Mouse (Mus musculus) kidney, postnatal 36 days (tissue): Measurements from ENCODE around the gene RPS10-NUDT3.
"Not testable (repeated sequence)": the region's sequence is repeated elsewhere in the genome, so short reads cannot be mapped to it uniquely, and the experiment has no call there.

ENCODE experiments used
- DNase-seq, 2 experiments: peaks; one replicate each; pipeline ENCODE4 v3.0.0; 2021 to 2022; ENCODE audit warnings: mixed read lengths in 2 of 2

The RPS10-NUDT3 gene

DNA sequence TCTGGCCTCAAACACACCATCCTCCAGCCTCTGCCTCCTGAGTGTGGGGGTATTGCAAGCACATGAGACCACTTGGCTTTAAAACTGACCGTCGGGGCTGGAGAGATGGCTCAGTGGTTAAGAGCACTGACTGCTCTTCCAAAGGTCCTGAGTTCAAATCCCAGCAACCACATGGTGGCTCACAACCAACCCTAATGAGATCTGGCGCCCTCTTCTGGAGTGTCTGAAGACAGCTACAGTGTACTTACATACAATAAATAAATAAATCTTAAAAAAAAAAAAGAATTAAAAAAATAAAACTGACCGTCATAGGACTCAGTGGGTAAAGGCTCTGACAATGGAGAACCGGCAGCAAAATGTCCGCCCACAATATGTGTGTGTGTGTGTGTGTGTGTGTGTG lies 4.8 kb upstream of the RPS10-NUDT3 start:
- not testable (repeated sequence) for DNase-seq

DNA sequence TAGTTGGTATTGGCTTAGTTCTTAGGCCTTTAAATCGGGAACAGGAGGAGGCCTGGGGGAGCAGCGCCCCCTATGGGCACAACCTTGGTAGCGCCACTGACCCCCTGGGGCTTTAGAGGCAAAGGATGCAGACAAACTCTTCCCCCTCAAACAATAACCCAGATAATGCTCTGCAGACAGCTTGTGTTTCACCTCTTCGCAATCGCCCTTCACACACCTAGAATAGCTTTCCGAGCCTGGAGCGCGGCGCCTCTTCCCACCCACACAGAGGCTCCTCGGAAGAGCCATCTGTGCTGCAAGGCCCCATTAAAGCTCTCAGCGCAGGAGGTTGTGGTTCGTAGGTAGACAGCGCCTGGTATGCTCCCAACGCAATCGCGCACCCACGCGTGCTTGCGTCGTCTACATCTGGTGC lies 3.9 kb upstream of the RPS10-NUDT3 start:
- peak in 1 of 2 experiments; percentile 42 for DNase-seq

- DNase-seq = peak; percentile 23 to 49
These were observed 2.3 kb upstream of the RPS10-NUDT3 start for GRCm38 (mm10) chr17:27637333-27637732.

- DNase-seq = no peak
These were observed 1.4 kb upstream of the RPS10-NUDT3 start, which contains the start of gene Rps10 for GRCm38 (mm10) chr17:27636132-27637020. Gene Rps10, minus strand, starts transcription at chr17:27636669.

- not testable (repeated sequence) for DNase-seq
These were observed 517 bp upstream of the RPS10-NUDT3 start for GRCm38 (mm10) chr17:27635575-27635903.

DNA sequence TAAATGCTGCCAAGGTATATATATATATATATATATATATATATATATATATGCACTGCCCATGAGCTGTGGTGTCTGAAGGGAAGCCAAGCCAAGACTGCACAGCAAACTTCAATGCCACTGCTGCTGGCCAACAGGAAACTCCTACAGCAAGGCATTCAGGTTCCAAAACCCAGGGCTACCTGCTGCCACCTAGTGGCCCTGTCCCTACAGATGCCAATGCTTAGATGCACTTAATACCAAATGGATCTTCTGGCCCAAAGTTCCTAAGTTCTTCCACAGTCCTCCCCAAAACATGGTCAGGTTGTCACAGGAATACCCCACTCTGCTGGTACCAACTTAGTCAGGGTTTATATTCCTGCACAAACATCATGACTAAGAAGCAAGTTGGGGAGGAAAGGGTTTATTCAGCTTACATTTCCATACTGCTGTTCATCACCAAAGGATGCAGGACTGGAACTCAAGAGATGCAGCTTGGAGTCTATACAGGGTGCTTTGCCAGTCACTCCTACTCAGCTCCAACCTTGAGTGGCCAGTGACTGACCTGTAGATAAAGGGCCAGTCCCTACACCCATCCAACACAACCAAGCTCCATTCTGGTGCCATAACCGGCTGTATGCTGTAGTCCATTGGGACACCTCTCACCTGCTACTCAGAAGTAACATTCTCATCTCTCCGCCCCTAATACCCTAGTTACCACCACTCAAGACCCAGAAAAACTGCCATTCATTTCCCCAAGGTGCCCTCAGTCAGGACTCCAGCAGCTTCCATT lies 5.6 kb downstream of the RPS10-NUDT3 start:
- peak; percentile 90 to 96 for DNase-seq

DNA sequence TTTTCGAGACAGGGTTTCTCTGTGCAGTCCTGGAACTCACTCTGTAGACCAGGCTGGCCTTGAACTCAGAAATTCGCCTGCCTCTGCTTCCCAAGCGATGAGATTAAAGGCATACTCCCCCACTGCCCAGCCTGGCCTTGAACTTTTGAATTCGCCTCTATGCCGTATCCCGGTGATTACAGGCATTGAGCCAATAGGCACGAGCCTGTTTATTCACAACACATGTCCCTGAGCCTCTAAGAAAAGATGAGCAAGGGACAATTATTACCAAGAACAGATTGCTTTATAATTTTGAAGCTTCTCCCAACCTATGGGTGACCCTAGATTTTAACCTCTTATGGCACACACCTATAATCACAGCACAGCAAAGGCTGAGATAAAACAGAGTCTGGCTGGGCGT lies 6.6 kb downstream of the RPS10-NUDT3 start:
- DNase-seq = no peak

DNA sequence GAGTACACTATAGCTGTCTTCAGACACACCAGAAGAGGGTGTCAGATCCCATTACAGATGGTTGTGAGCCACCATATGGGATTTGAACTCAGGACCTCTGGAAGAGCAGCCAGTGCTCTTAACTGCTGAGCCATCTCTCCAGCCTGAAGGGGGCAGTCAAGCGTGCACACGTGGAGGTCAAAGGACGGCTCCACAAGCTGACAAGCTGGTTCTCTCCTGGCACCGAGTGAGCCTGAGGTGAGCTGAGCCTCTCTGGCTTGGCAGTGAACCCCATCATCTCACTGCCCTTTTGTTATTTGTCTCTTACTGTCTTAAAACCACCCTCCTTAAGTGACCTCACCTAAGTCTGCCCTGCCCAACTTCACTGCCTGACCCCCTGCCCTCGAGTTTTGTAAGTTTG lies 7.6 kb downstream of the RPS10-NUDT3 start:
- DNase-seq = peak; percentile 82 to 83

DNA sequence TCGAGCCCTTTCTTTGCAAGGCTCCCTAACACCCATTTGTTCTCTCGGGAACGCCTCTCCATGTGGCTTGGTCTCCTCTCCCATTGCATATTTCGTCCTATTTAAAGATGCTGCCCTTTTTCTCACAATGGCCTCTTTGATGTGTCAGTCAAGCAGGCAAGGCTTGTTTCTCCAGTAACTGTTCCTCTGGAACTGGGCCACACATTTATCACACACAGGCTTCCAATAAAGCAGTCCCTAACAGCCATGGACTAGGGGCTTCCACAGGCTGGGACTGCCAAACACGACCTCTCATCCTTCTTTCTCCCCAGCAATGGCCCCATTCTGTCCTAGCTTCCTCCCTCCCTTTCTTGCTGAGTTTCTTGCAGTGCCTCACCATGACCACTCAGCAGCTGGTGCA lies 8.3 kb downstream of the RPS10-NUDT3 start:
- no peak for DNase-seq

- no peak for DNase-seq
These were observed 9.4 kb downstream of the RPS10-NUDT3 start for GRCm38 (mm10) chr17:27625455-27626251.

DNA sequence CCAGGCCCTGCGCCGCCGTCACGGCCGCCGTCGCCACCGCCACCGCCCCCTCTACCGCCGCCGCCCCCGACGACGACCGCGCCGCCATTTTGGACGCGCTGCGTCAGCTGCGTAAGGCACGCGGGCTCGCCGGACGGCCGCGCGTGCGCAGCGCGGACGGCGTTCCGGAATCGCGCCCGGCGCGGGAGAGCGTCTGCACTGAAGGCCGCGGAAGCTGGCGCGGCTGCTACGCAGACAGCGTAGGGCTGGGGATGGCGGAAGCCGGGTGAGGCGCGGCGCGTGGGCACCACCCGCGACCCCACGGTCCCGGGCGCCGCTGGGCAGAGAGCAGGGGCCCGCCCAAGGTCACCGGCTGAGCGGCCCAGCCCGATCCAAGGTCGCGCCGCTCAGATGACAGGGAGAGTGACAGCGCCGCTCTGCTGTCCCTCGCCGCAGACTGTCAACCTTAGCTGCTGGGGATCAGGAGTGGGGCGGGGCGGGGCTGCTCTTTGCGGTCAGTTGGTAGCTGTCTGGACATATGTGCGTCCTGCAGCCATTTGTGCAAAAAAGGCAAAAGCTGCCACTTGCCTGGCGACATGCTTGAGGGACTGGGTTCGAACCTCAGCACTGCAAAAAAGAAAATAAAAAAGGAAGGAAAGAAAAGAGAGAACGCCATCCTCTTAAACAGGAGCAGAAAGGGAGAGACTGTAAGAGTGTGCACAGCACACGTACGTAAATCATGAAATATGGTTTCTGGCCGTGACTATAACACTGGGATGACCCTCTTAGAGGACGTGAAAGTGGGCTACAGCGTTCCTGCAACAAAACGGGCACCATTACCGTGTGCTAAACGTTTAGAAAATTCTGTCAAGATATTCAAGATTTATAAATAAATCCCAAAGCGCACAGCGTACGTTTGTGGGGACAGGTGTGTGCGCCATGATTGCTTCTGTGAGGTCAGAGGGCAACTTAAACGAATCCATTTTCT lies 11.4 kb downstream of the RPS10-NUDT3 start, which contains the start of gene Nudt3:
Gene Nudt3 (minus strand): TSS at position 136 of the 967 bp plus-strand sequence.
- DNase-seq = peak; percentile 84 to 94

DNA sequence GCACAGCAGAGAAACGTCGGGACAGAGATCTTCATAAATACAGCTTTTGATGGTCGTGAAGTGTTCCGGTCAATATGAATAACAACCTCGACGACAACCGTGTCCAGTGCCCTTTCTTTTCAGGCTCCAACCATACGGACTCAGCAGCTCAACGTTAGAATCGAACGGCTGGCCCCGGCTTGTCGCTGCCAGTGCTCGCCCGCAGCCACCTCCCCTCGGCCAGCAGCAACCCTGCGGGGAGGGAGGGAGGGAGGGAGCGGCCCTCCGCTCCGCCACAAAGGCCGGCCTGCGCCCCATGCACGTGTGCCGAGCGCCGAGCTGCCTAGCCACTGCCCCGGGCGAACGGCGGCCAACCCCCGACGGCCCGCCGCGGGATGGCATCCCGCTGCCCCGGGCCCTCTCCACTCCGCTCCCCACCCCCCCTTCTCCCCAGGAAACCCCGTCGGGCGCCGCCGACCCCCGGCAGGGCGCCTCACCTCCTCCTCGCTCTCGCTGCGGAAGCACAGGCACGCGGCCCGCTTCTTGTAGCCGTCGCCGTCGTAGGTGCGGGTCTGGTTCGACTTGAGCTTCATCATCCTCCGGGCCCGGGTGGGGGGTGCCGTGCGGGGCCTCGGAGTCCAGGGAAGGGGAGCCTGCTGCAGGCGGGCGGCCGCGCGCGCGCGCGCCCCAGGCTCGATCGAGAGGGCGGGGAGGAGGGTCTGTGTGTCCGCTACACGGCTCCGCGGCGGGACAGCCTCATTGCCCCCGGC lies 12.2 kb downstream of the RPS10-NUDT3 start:
- peak in 1 of 2 experiments; percentile 65 for DNase-seq

- DNase-seq = peak in 1 of 2 experiments; percentile 22
These were observed 13.1 kb downstream of the RPS10-NUDT3 start for GRCm38 (mm10) chr17:27621705-27622531.

GRCm38 (mm10) chr17:27621161-27621560 lies 13.9 kb downstream of the RPS10-NUDT3 start:
- DNase-seq = no peak

DNA sequence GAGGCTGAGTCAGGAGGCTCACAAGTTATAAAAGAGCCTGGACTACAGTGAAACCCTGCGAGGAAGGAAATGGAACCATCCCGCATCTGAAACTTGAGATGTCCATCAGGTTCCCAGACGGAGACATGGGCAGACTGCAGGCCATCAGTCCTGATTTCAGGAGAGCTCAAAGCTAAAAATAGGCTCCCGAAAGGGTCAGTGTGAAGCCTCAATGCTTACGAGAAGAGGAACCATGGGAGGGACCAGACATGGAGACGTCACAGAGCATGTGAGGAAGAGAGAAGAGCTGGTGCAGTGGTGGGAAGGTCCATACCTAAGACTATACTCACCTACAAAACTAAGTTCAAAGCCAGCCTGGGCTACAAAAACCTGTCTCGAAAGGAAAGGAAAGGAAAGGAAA lies 19.6 kb downstream of the RPS10-NUDT3 start:
- no peak for DNase-seq

DNA sequence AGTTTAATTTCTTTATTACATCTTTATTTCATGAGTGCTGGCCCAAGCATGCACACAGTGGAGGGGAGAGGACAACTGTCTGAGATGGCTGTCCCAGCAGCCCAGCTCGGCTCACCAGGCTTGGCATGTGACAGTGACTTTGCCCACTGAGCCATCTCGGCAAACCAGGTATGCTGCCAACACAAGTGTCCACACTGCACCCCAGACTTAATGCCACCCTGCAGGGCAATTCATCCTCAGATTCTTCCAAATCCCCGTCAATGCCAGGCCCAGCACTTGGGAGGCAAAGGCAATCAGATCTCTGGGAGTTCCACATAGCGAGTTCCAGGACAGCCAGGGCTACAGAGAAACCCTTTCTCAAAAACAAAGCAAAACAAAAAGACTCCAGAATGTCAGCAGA lies 22.0 kb downstream of the RPS10-NUDT3 start:
- no peak for DNase-seq

DNA sequence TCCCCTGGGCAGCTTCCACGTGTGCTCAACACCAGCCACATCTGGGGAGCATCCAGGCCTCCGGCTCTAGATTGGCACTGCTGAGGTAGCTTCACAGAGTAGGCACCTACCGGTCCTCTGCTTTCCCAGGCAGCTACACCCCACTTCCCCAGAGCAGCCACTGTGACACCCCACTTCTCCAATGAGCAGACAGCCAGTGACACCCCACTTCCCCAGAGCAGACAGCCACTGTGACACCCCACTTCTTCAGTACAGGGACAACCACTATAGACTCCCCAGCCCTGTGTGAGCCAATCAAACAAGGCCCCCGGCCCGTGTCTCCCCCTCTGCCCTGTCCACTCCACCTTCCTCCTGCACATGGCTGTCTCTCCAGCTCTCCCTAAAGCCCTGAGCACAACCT lies 23.0 kb downstream of the RPS10-NUDT3 start:
- no peak for DNase-seq

- no peak for DNase-seq
These were observed 23.5 kb downstream of the RPS10-NUDT3 start for GRCm38 (mm10) chr17:27611519-27611884.

GRCm38 (mm10) chr17:27610679-27611518 lies 24.1 kb downstream of the RPS10-NUDT3 start:
- no peak for DNase-seq
